Mouse (Mus musculus) embryonic facial prominence, embryonic 11.5 days (tissue): ENCODE measurements around the gene Slc25a21. TPM values are rescaled to one million over a fixed set of nuclear protein-coding genes. Genes with fewer than 3 reads are reported as not detected.
A peak's percentile ranks its signal among the peaks of the same experiment; 100 is the strongest.

Source experiments
- ATAC-seq: fragments of 200-750 bp; cut with Nextera tagmentation; replicated peaks from 2 replicates; pipeline ENCODE4 v1.8.0; 2017; ENCODE audit warnings: low read depth; ENCODE audit not compliant: insufficient number of reproducible peaks, low FRiP score, low TSS enrichment
- DNase-seq: peaks from one replicate; pipeline ENCODE4 v3.0.0-alpha.2; 2015; ENCODE audit warnings: low spot score
- H3K27ac ChIP-seq: fragments of 300-500 bp; sonication (generic); replicated peaks from 2 replicates; pipeline ENCODE4 v1.5.1; 2014; ENCODE audit warnings: mild to moderate bottlenecking, low read depth, low read length, control low read depth
- H3K27me3 ChIP-seq: fragments of 300-500 bp; sonication (generic); 2 replicates; pipeline ENCODE4 v1.6.1; 2014; ENCODE audit warnings: mild to moderate bottlenecking, low read length, moderate library complexity, mixed read lengths; ENCODE audit not compliant: control insufficient read depth, insufficient read depth
- H3K36me3 ChIP-seq: fragments of 300-500 bp; sonication (generic); replicated peaks from 2 replicates; pipeline ENCODE4 v1.6.1; 2014; ENCODE audit warnings: low read depth, mild to moderate bottlenecking, low read length, moderate library complexity, mixed read lengths; ENCODE audit not compliant: control insufficient read depth, insufficient read depth
- H3K4me1 ChIP-seq: fragments of 300-500 bp; sonication (generic); 2 replicates; pipeline ENCODE4 v1.6.1; 2014; ENCODE audit warnings: low read length, mixed read lengths; ENCODE audit not compliant: control insufficient read depth, insufficient read depth
- H3K4me2 ChIP-seq: fragments of 300-500 bp; sonication (generic); 2 replicates; pipeline ENCODE4 v1.6.1; 2014; ENCODE audit warnings: low read depth, mild to moderate bottlenecking, control low read depth, low read length, moderate library complexity
- H3K4me3 ChIP-seq: fragments of 300-500 bp; sonication (generic); 2 replicates; pipeline ENCODE4 v1.5.1; 2014; ENCODE audit warnings: low read depth, low read length, control low read depth
- H3K9ac ChIP-seq: fragments of 300-500 bp; sonication (generic); replicated peaks from 2 replicates; pipeline ENCODE4 v1.6.1; 2014; ENCODE audit warnings: mild to moderate bottlenecking, control low read depth, low read length
- H3K9me3 ChIP-seq: fragments of 300-500 bp; sonication (generic); replicated peaks from 2 replicates; pipeline ENCODE4 v1.6.1; 2016; ENCODE audit warnings: mild to moderate bottlenecking, low read length, inconsistent platforms, mixed read lengths; ENCODE audit not compliant: control insufficient read depth
- WGBS: fragments of 180-500 bp; shearing (Covaris S2); extraction: QIAGEN DNeasy Blood & Tissue Kit; methylation state at CpG from one replicate; pipeline ENCODE4 v1.1.7; 2014; 5-methylcytosine and 5-hydroxymethylcytosine counted together
- polyA plus RNA-seq: library from polyadenylated mRNA; unstranded; fragments of >200 nt; fragmentation: Nextera tagmentation; extraction: Ambion mirVana; gene quantifications from 2 replicates; pipeline ENCODE4 v1.2.1, GENCODE M21; 2014

Slc25a21 gene
- polyA plus RNA-seq, 1 experiment from 2014 or later = 1.9 TPM

- no peaks in the 10 kb centered on the region for H3K36me3 ChIP-seq
- peak overlapping the region; percentile 26 for H3K4me2 ChIP-seq
- ATAC-seq (no peak), DNase-seq (no peak)
- no peak overlapping the region for H3K9ac ChIP-seq
- H3K9me3 ChIP-seq = no peaks in the 10 kb centered on the region
- H3K4me1 ChIP-seq = peaks cover 3% of the 10 kb centered on the region; the same call in 1 of the 2 replicates
- H3K4me3 ChIP-seq = peak overlapping the region; percentile 34
- WGBS = under 1% methylated on average over 12 of the region's 12 CpGs
- H3K27ac ChIP-seq = no peak overlapping the region
- peaks cover 57% of the 10 kb centered on the region for H3K27me3 ChIP-seq
Observed at GRCm38 (mm10) chr12:56691001-56691400, 506.3 kb downstream of the Slc25a21 start.

- Histone ChIP-seq H3K9ac (no peak overlapping the region), H3K9me3 (no peaks in the 10 kb centered on the region), H3K4me2 (no peak overlapping the region), H3K4me1 (peaks cover 3% of the 10 kb centered on the region; the same call in 1 of the 2 replicates), H3K27me3 (peaks cover 52% of the 10 kb centered on the region), H3K36me3 (no peaks in the 10 kb centered on the region), H3K27ac (no peak overlapping the region), H3K4me3 (0 out of 2 replicates have a peak overlapping the region, but pooled peaks have one; percentile 0)
- 4% methylated on average over 16 of the region's 16 CpGs for WGBS
- DNase-seq (no peak), ATAC-seq (no peak)
Observed at GRCm38 (mm10) chr12:56690366-56690765, 506.9 kb downstream of the Slc25a21 start.

DNA sequence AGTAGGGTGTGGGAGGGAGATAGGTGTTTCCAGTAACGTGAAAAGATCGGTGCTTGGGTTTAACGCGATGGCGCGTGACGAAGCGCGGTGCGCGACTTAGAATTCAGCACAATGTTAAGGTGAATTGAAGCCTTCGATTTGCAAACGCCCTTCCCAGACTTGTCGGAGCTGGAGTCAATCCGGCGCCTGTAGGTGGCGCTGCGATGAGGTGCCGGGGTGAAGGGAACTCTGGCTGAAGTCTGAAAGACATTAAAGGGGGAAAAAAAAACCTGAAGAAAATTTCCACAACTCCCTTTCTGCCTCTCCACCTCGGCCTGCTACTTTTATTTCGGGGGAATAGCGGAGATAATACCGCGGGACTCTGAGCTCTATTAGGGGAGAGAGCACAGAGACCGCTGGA, 507.5 kb downstream of the Slc25a21 start:
- ATAC-seq (no peak), DNase-seq (peak; percentile 88)
- Histone ChIP-seq H3K9me3 (no peaks in the 10 kb centered on the region), H3K4me3 (no peak overlapping the region), H3K36me3 (no peaks in the 10 kb centered on the region), H3K27ac (no peak overlapping the region), H3K9ac (no peak overlapping the region), H3K4me1 (peaks cover 3% of the 10 kb centered on the region; the same call in 1 of the 2 replicates), H3K4me2 (peak overlapping the region; percentile 24; the same call in 1 of the 2 replicates), H3K27me3 (peaks cover 48% of the 10 kb centered on the region)
- under 1% methylated on average over 25 of the region's 25 CpGs for WGBS

- no peaks in the 10 kb centered on the region for H3K36me3 ChIP-seq
- H3K9me3 ChIP-seq = no peaks in the 10 kb centered on the region
- ATAC-seq = no peak
- H3K4me1 ChIP-seq = peaks cover 3% of the 10 kb centered on the region; the same call in 1 of the 2 replicates
- peaks cover 47% of the 10 kb centered on the region for H3K27me3 ChIP-seq
- no peak overlapping the region for H3K4me3 ChIP-seq
- no peak overlapping the region for H3K27ac ChIP-seq
- 3% methylated on average over 10 of the region's 10 CpGs for WGBS
- no peak overlapping the region for H3K9ac ChIP-seq
- DNase-seq = no peak
- H3K4me2 ChIP-seq = peak overlapping the region; percentile 24; the same call in 1 of the 2 replicates
Observed at GRCm38 (mm10) chr12:56689331-56689730, 507.9 kb downstream of the Slc25a21 start.

DNA sequence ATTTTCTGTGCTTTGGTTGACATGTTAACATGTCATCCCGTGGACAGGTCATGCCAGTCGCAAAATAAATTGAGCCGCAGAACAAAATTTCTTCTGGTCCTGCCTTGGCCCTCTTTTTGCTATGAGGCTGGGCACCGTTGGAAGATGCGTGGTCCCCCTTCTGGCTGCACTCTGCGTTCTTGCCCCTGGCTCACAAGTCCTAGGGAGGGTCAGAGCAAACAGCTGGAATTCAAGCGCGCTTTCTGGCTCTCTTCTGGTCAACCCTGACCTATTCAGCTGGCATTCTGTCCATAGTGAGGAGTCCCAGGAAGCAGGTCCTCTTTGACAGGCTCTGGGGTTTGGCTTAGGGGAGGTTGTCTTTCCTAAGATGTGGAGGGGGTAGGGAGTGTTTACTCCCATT, 508.4 kb downstream of the Slc25a21 start:
- DNase-seq (no peak), ATAC-seq (no peak)
- Histone ChIP-seq H3K4me1 (peaks cover 3% of the 10 kb centered on the region; the same call in 1 of the 2 replicates), H3K36me3 (no peaks in the 10 kb centered on the region), H3K4me3 (no peak overlapping the region), H3K27me3 (peaks cover 51% of the 10 kb centered on the region), H3K9me3 (no peaks in the 10 kb centered on the region), H3K27ac (no peak overlapping the region), H3K4me2 (no peak overlapping the region), H3K9ac (no peak overlapping the region)
- 2% methylated on average over 8 of the region's 8 CpGs for WGBS

DNA sequence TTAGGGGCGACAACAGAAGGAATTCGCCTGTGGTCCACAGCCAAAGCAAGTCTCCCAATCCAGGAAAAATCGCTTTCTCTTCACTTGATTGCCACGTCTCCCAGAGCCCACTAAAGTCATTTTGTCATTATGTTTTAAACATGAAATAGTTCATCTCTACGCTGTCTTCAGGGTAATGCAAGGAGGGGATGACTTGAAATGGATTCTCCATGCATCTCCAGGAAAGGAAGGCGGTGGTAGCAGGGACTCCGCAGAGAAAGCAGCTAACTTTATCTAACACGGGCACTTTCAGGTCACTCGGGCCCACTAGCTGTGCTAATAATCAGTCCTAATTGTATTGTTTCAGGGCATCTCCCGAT, 508.8 kb downstream of the Slc25a21 start:
- peaks cover 3% of the 10 kb centered on the region; the same call in 1 of the 2 replicates for H3K4me1 ChIP-seq
- no peaks in the 10 kb centered on the region for H3K36me3 ChIP-seq
- no peaks in the 10 kb centered on the region for H3K9me3 ChIP-seq
- H3K4me2 ChIP-seq = no peak overlapping the region
- no peak overlapping the region for H3K4me3 ChIP-seq
- WGBS = 5% methylated on average over 10 of the region's 10 CpGs
- no peak overlapping the region for H3K9ac ChIP-seq
- H3K27ac ChIP-seq = no peak overlapping the region
- peaks cover 54% of the 10 kb centered on the region for H3K27me3 ChIP-seq
- DNase-seq (no peak), ATAC-seq (no peak)

GRCm38 (mm10) chr12:56687640-56688481, 509.4 kb downstream of the Slc25a21 start:
- Histone ChIP-seq H3K4me3 (no peak overlapping the region), H3K9me3 (no peaks in the 10 kb centered on the region), H3K27ac (no peak overlapping the region), H3K9ac (no peak overlapping the region), H3K4me1 (peaks cover 3% of the 10 kb centered on the region; the same call in 1 of the 2 replicates), H3K4me2 (no peak overlapping the region), H3K27me3 (peaks cover 53% of the 10 kb centered on the region), H3K36me3 (no peaks in the 10 kb centered on the region)
- DNase-seq (no peak), ATAC-seq (no peak)
- 5% methylated on average over 15 of the region's 15 CpGs for WGBS
